9 mouse cellular contexts compared by ENCODE assay signal in the genomic region with DNA sequence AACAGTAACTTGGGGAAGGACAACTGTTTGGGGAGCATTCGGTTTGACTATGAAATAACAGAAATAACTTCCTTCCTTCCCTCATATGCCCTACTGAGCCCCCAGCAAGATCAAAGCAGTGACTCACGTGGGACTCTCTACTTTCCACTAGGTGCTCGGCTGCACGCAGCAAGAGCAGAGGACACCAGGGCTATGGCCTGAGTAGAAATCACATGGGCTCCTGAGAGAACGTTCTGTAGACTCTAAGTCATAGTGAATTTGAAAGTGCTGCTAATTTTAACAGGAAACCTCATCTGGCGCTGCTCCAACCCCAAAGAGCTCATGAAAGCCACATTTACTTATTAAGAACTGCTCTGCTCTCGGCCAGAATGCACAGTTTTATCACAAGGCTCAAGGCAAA. TPM values are rescaled to one million over a fixed set of nuclear protein-coding genes. Genes with fewer than 3 reads are reported as not detected.
DNase-seq lines count a peak whose midpoint lies in the region; ATAC-seq lines count a peak whose summit lies in the region.
"Had no signal": no experiment of that assay in that cellular context is flagged by ENCODE, and none has a peak within 500 bp of the region (broad histone marks: within the 10 kb centered on the region; RNA-seq: fewer than 3 reads in every experiment).

No protein-coding gene starts in this region.

- H3K4me3 ChIP-seq in embryonic facial prominence, embryonic 13.5 days = no peak overlapping the region
- no peak overlapping the region for H3K4me3 ChIP-seq in embryonic facial prominence, embryonic 10.5 days
- no peak overlapping the region for H3K4me3 ChIP-seq in heart, embryonic 12.5 days
- H3K4me3 ChIP-seq in lung, embryonic 16.5 days (ENCODE audit: low read length) = no peak overlapping the region
- H3K4me3 ChIP-seq in forebrain, embryonic 12.5 days (replicated peaks) = no peak overlapping the region
- H3K4me3 ChIP-seq: limb, embryonic 15.5 days had no signal

- no peak for DNase-seq in embryonic facial prominence, embryonic 10.5 days (ENCODE audit: low spot score)
- DNase-seq in CD4-positive helper T cell, adult 2 months (ENCODE audit: low read depth, low spot score) = peak; percentile 89
- DNase-seq in thymus, postnatal 0 days (ENCODE audit: low spot score) = peak; percentile 57

- no peaks in the 10 kb centered on the region for H3K27me3 ChIP-seq in embryonic facial prominence, embryonic 13.5 days
- H3K27me3 ChIP-seq in embryonic facial prominence, embryonic 10.5 days (replicated peaks; ENCODE audit: low read depth, poor library complexity, severe bottlenecking) = no peaks in the 10 kb centered on the region
- H3K27me3 ChIP-seq in heart, embryonic 12.5 days (replicated peaks) = no peaks in the 10 kb centered on the region
- no peaks in the 10 kb centered on the region for H3K27me3 ChIP-seq in lung, embryonic 16.5 days (ENCODE audit: control insufficient read depth, insufficient read depth, low read depth, low read length)
- H3K27me3 ChIP-seq in forebrain, embryonic 12.5 days = no peaks in the 10 kb centered on the region
- H3K27me3 ChIP-seq: limb, embryonic 15.5 days had no signal

- 0 out of 2 replicates have a peak overlapping the region, but pooled peaks have one; percentile 9 for H3K4me2 ChIP-seq in embryonic facial prominence, embryonic 13.5 days
- peak overlapping the region; percentile 43 for H3K4me2 ChIP-seq in heart, embryonic 12.5 days
- no peak overlapping the region for H3K4me2 ChIP-seq in lung, embryonic 16.5 days (ENCODE audit: low read depth, low read length)
- H3K4me2 ChIP-seq in forebrain, embryonic 12.5 days = no peak overlapping the region
- H3K4me2 ChIP-seq: limb, embryonic 15.5 days had no signal

- no peak for ATAC-seq in embryonic facial prominence, embryonic 13.5 days (ENCODE audit: insufficient number of reproducible peaks, insufficient read depth, low FRiP score, low TSS enrichment, low read depth)
- ATAC-seq in heart, embryonic 12.5 days (ENCODE audit: insufficient number of reproducible peaks, low FRiP score) = peak; percentile 45; the same call in 1 of the 2 replicates
- ATAC-seq in lung, embryonic 16.5 days (ENCODE audit: low read depth) = peak; percentile 56; the same call in 1 of the 2 replicates
- no peak for ATAC-seq in frontal cortex, adult (ENCODE audit: low TSS enrichment)
- ATAC-seq in forebrain, embryonic 12.5 days (ENCODE audit: low FRiP score) = no peak

- H3K9me3 ChIP-seq in embryonic facial prominence, embryonic 13.5 days = no peaks in the 10 kb centered on the region
- H3K9me3 ChIP-seq in embryonic facial prominence, embryonic 10.5 days = no peaks in the 10 kb centered on the region
- no peaks in the 10 kb centered on the region for H3K9me3 ChIP-seq in heart, embryonic 12.5 days (replicated peaks)
- H3K9me3 ChIP-seq in lung, embryonic 16.5 days (ENCODE audit: control insufficient read depth, low read length) = no peaks in the 10 kb centered on the region
- no peaks in the 10 kb centered on the region for H3K9me3 ChIP-seq in forebrain, embryonic 12.5 days
- H3K9me3 ChIP-seq: limb, embryonic 15.5 days had no signal

- no peaks in the 10 kb centered on the region for H3K36me3 ChIP-seq in embryonic facial prominence, embryonic 13.5 days
- H3K36me3 ChIP-seq in embryonic facial prominence, embryonic 10.5 days (replicated peaks) = no peaks in the 10 kb centered on the region
- H3K36me3 ChIP-seq in heart, embryonic 12.5 days = no peaks in the 10 kb centered on the region
- no peaks in the 10 kb centered on the region for H3K36me3 ChIP-seq in lung, embryonic 16.5 days (ENCODE audit: control insufficient read depth, insufficient read depth, low read length)
- no peaks in the 10 kb centered on the region for H3K36me3 ChIP-seq in forebrain, embryonic 12.5 days (replicated peaks)
- H3K36me3 ChIP-seq: limb, embryonic 15.5 days had no signal

- H3K27ac ChIP-seq in embryonic facial prominence, embryonic 13.5 days = no peak overlapping the region
- no peak overlapping the region for H3K27ac ChIP-seq in embryonic facial prominence, embryonic 10.5 days (replicated peaks)
- peak overlapping the region; percentile 95 for H3K27ac ChIP-seq in heart, embryonic 12.5 days (ENCODE audit: poor library complexity, severe bottlenecking)
- no peak overlapping the region for H3K27ac ChIP-seq in lung, embryonic 16.5 days (ENCODE audit: low read length)
- no peak overlapping the region for H3K27ac ChIP-seq in forebrain, embryonic 12.5 days
- H3K27ac ChIP-seq: limb, embryonic 15.5 days had no signal

- H3K9ac ChIP-seq in embryonic facial prominence, embryonic 13.5 days = no peak overlapping the region
- peak overlapping the region; percentile 35; the same call in 1 of the 2 replicates for H3K9ac ChIP-seq in heart, embryonic 12.5 days
- H3K9ac ChIP-seq in lung, embryonic 16.5 days (ENCODE audit: low read length) = no peak overlapping the region
- no peak overlapping the region for H3K9ac ChIP-seq in forebrain, embryonic 12.5 days
- H3K9ac ChIP-seq: limb, embryonic 15.5 days had no signal

- H3K4me1 ChIP-seq in embryonic facial prominence, embryonic 13.5 days = peaks cover 40% of the 10 kb centered on the region
- peaks cover 52% of the 10 kb centered on the region for H3K4me1 ChIP-seq in embryonic facial prominence, embryonic 10.5 days
- H3K4me1 ChIP-seq in heart, embryonic 12.5 days (replicated peaks) = peaks cover 83% of the 10 kb centered on the region
- H3K4me1 ChIP-seq in lung, embryonic 16.5 days (replicated peaks; ENCODE audit: control insufficient read depth, insufficient read depth, low read length) = peaks cover 13% of the 10 kb centered on the region
- H3K4me1 ChIP-seq in forebrain, embryonic 12.5 days = peaks cover 4% of the 10 kb centered on the region; the same call in 1 of the 2 replicates

- 28% methylated on average over 7 of the region's 7 CpGs for WGBS in embryonic facial prominence, embryonic 13.5 days
- WGBS in embryonic facial prominence, embryonic 10.5 days = 75% methylated on average over 7 of the region's 7 CpGs
- WGBS in heart, embryonic 12.5 days = 30% methylated on average over 7 of the region's 7 CpGs
- WGBS in lung, embryonic 16.5 days = 20% methylated on average over 7 of the region's 7 CpGs
- 87% methylated on average over 7 of the region's 7 CpGs for WGBS in forebrain, embryonic 12.5 days

RNA-seq across cellular contexts. Expression of a gene that starts 15.1 kb away (rescaled TPM):
- 14.2 and 14.4 TPM in 2 replicates for polyA plus RNA-seq in embryonic facial prominence, embryonic 13.5 days (2015; fragmentation: Nextera tagmentation; extraction: Ambion mirVana)
- 12.5 and 13.2 TPM in 2 replicates for polyA plus RNA-seq in embryonic facial prominence, embryonic 10.5 days (2016; fragmentation: Nextera tagmentation; extraction: Ambion mirVana)
- 193 and 196 TPM in 2 replicates for polyA plus RNA-seq in heart, embryonic 12.5 days (2016; fragmentation: Nextera tagmentation; extraction: Ambion mirVana)
- 29.5 and 34.6 TPM in 2 replicates for polyA plus RNA-seq in lung, embryonic 16.5 days (2015; fragmentation: Nextera tagmentation; extraction: Ambion mirVana)
- polyA plus RNA-seq in thymus, postnatal 0 days (2015; fragmentation: Nextera tagmentation; extraction: Ambion mirVana) = 61.7 and 67.7 TPM in 2 replicates
- polyA plus RNA-seq in forebrain, embryonic 12.5 days (2016; fragmentation: Nextera tagmentation; extraction: Ambion mirVana) = 29.6 and 30.1 TPM in 2 replicates

Comparison
In these comparisons a context has a peak if more than half of its experiments do, and no peak if none do; other contexts are left out.
1. ATAC-seq: peak in heart, embryonic 12.5 days (single experiment) and lung, embryonic 16.5 days (single experiment); none in embryonic facial prominence, embryonic 13.5 days (single experiment), frontal cortex, adult (single experiment) and forebrain, embryonic 12.5 days (single experiment).
2. H3K4me2 ChIP-seq: peak in embryonic facial prominence, embryonic 13.5 days (single experiment) and heart, embryonic 12.5 days (single experiment); none in lung, embryonic 16.5 days (single experiment) and forebrain, embryonic 12.5 days (single experiment).